Mouse (Mus musculus) cerebellum, postnatal 10 days (tissue): ENCODE measurements around the gene Il17rd.

Source experiments
- DNase-seq, 2 experiments: peaks; one replicate each; pipeline ENCODE4 v3.0.0; 2021; ENCODE audit warnings: mixed read lengths in 2 of 2

Gene Il17rd

DNA sequence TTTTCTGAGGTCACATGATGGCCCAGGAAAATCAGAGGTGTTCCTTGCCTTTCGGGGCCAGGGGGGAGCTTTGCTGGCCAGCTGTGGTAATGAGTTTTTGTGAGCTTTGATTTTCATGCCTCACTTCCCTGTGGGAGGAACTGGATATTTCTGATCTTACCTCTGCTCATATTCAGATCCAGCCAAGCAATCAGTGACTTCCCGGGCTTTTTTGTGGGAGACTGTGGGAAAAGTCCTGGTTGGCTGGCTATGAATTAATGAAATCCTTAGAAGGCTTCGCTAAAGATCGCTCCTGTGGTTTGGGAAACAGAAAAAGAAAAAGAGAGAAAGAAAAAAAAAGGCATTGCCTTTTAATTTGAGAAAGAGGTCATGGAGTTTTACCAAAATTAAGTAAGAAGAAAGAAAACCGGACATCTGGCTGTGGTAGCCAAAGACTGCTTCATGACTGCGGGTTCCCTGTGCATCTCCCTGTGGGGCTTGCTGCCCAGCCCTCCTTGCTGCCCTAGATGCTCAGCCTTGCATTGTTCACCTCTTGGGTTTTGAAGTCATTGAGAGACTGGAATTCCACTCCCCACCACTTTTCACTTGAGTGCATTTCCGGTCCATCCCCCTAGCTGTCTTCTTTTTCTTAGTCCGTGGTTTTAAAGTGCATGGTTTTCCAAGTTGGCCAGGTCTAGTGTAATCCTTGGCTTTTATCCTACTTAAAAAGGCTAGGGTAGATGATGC is 9.7 kb downstream of the Il17rd start:
- DNase-seq, result no peak

DNA sequence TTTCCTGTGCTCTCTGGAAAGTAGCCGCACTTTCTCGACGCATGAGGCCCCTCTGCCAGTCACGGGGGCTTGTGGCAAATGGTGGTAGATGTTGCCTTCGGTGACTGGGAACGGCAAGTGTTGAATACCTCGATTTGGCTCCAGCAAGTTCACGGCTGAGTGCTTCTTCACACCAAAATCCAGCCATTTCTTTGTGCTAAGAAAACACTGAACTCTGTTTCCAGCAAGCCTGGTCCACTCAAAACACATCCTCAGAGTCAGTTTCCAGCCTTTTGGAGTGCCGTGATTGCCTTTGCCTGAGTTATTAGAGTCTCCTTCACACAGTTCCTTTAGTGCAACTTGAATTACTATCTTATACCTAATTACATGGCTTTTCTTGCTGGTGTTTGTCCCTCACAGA is 11.3 kb downstream of the Il17rd start:
- DNase-seq, result peak in 1 of 2 experiments; percentile 19

DNA sequence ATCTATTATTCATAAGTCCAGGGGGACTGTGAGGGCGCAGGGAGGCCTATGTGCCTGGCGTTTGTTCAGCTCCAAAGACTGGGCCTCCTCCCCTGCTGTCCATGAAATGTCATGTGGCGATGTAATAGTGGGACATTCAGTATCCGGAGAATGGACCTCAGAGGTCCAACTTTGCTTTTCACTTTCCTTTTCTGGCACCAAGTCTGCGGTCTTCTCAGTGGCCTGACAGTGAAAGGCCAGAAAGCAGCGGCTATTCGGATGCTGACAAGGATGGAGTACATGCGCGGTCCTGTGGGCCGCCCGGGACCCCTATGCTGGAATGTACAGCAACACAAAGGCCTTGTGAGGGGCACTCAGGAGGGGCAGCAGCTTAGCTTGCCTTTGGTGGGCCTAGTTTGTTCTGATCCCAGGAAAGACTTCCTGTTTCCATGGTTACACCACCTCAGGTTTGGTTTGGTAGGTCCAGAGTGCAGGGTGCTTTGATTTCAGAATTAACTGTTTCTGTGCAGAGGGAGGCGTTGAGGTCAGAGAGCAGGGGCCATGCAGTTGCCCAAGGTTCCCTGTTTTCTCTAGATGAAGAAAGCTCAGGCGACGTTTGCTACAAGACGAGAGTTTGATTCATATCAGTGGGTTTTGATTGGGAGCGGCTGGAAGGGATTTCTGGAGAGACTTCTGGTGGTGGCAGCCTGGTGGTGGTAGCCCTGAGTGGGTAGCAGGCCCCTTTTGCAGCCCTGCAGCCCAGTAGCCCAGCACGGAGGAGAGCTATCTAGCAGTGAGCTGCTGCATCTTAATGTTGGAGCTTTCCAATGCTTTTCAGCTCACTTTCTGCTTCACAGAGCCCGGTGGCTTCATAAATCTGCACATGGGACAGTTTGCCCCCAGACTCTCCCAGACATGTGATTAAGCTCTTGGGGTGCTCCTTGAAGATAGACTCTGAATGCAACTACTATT is 12.1 kb downstream of the Il17rd start:
- DNase-seq, result peak in 1 of 2 experiments; percentile 21

DNA sequence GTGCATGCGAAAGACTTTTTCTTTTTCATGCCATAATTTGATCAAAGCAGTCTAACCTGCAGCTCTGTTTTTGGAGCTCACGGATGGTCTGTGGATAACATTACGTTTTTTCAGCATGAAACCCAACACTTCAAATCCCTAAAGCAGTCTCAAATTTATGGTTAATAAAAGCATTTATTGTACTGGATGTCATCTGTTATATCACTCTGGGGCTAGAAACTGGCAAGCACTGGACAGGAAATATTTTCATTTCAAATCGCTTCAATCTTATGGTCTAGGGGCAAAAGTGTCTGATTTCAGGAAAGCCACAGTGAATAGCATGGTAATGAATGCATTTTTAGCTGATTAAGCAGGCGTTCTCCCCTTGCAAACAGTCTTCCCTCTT is 12.8 kb downstream of the Il17rd start:
- no peak for DNase-seq

DNA sequence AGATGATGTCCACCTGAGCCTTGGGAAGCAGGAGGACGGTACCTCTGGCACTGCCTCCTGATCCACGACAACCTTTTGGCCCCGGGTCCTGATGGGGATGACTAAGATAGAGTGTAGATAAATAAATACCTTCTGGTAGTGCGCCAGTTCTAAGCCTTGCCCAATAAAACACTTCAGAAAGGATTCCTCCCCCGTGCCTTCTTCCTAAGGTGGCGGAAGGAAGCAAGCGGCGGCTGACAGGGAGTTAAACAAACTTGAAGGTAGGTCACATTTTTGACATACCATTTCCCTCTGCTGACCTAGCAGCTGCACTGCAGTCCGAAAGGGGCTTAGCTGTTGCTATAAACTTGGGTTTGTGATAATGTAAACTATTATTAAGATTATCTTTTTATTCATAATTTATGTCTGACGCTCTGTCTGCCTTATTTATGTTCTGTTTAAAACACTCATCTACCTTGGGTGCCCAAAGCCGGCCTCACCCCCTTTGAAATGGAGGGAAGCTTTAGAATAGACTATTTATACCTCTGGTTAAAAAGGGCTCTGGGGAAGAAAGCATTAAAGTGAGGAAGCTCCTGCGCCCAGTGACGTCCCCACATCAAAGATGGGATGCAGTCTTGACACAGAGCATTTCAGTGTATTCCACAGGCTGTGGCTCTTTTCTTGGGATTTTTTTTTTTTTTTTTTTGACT is 19.9 kb downstream of the Il17rd start:
- no peak for DNase-seq

DNA sequence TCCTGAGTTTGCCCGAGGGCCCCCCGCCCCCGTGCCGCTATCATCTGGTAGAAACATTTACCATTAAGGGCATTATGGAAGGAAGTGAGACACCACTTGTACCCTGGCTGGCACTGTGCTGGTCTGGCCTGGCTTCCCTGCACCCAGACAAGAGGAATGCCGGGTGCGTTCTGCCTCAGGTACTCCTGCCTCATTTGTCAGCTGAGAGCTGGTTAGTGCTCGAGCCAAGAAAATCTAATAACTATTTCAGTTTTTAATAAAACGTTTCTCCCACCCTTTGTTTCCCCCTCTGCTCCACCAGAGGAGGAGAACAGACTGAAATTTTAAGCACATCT is 20.4 kb downstream of the Il17rd start:
- no peak for DNase-seq

DNA sequence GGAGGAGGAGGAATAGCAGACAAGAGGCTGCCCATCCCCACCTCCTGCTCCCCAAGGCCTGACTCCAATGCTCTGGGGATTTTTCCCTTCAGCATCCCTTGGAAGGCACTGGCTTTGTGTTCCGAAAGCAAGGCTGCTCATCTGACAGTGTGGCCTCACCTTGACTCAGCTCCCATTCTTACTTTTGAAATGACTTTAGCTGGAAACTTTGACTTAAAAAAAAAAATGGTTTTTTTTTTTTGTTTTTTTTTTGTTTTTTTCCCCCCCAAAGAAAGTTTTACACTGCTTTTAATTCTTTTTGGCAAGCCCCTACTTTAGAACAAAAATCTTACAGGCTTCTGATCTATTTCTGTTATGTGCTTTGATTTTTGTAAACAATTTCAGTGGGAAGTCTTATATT is 24.6 kb downstream of the Il17rd start:
- no peak for DNase-seq

DNA sequence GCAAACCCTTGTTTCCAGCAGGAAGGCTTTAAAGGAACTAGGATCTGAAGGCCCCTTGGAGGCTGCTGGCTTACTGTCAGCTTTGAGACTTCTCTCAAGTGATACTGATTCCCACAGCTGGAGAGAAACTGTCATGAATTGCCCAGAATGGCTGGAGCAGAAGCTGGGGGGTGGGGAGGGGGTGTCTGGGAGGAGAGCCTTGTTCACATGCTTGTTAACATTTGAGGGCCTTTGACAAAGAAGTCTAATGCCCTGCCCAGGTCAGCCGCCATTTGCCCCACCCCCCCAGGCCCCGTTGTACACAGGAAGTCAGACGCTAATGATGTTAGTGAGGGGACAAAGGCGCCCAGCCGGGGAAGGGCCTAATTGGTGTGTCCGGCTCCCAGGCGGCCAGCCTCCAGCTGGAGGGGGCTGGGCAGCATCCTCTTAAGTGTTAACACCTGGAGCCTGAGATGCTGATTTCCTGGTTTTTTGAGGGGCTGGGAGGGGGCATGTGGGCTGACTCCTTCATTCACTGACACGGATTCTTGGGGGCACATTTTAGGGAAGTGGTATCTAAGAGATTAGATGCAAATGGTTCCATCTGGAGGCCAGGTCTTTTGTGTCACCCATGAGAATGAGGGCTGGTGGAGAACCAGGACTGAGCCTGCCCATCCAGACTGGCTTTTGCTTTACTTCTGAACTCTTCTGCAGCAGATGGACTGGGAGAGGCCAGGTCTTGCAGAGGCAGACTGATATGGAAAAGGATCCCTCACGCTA is 27.6 kb downstream of the Il17rd start:
- DNase-seq, result no peak

DNA sequence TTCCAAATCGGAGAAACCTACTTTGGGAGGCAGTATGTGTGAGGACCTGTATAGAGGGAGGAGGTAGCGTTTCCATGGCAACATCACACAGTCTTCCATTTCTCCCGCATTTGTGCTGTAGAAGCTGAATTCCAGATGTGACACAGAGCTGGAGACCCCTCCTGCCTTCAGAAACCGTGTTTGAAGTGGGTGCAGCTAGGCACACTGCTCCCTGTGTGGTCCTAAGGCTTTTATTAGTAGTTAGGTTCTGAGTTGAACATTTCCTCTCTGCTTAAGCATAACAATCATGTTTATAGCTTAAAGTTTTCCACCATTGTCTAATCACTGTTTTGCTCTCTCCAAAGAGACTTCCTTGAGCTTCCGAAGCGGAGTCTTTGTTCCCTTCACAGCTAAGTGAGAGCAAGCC is 29.1 kb downstream of the Il17rd start:
- no peak for DNase-seq

DNA sequence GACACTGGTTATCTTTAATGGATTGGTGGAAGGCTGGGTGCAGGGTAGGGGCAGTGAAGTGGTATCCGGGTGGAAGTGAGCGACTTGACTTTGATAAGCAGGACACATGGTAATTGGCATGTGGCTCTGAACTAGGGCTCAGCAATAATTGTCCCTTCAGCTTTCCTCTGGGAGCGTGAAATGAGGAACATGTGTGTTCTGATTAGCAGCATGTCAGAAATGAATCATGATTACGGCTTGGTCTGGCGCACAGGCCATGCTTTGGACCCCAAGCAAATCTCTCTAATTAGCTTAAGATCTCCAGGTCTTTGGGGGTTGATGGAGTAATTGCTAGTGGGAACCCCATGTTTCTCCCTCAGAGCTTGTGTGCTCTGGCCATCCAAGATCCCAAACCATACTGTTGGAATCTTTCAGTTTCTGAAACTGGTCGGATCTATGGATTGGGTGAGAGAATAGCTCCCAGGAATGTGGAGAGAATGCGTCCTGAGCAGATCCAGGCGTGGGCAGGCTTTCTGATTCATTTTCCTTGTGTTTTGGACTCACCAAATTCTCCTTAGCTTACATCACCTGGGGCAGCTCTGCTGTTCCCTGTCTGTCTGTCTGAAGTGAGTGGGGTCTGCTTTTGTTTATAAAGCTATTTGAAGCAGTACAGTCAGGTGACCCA is 30.8 kb downstream of the Il17rd start:
- DNase-seq, result no peak

DNA sequence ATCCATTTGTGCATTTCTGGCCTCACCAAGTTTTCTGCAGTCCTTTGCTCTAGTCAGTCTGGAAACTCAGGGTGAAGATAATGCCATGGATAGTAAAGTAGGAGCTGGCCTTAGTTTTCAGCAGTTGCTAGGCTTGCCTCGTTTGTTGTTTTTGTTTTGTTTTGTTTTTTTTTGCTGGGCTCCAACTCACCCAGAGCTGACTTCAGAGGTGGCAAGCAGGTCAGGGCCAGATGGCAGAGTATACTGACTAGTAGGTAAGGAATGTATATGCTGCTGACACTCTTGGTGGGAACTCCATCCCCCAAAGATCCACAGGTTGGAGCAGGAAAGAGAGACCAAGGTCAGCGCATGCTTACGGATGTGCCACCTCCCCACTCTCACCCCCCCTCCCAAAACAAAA is 31.4 kb downstream of the Il17rd start:
- DNase-seq, result no peak

DNA sequence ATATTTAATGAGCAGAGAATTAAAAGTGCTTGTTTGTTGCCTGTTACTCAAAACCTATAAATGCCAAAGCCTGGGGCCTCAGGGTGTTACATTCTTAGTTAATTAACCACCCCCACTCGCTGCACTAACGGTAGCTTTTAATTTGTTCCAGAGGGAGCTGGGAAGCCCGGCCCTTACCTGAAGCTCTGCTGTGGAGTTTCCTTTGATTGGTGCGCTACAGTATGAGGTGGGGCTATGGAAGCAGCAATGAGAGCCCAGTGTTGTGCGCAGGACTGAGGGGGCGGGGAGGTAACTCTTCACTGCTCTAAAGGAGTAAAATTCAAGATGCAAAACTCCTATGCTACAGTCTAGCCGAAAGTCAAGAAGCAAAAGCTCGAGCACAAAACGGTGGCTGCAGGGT is 32.0 kb downstream of the Il17rd start:
- DNase-seq, result no peak

DNA sequence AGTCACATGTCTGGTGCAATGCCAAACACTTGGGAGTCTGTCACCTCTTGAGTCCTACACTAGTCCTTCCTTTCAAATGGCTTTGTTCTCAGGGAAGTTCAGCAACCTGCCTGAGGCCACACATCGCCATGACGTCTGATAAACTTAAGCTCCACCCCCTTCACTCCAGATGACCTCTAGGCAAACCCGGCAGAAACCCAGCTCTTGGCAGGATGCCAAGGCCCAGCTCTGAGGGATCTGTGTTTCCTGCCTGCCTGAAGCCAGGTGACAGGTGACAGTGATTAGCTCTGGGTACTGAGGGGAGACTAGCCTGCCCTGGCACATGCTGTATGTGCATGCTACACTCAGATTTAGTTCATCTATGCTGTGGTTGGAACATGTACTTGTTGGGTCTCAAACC is 33.2 kb downstream of the Il17rd start:
- peak; percentile 30 to 37 for DNase-seq

DNA sequence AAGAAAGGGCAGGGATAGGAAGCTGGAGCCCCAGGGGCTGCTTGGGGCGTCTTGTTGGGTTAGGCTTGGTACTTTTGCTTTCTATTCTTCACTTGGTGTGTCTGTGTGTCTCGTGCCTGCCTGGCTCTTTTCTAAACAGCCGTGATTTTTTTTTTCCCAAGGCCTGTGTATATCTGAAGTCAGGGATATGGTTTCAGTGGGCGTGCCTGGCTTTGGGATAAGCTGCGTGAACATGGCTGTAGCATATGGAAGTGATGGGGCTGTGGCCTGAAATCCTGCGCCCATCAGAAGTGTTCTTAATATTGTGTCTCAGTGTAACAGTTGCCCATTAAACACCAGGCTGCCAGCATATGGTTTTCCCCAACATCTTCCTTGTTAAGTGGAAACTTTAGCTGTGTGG is 36.3 kb downstream of the Il17rd start:
- no peak for DNase-seq

DNA sequence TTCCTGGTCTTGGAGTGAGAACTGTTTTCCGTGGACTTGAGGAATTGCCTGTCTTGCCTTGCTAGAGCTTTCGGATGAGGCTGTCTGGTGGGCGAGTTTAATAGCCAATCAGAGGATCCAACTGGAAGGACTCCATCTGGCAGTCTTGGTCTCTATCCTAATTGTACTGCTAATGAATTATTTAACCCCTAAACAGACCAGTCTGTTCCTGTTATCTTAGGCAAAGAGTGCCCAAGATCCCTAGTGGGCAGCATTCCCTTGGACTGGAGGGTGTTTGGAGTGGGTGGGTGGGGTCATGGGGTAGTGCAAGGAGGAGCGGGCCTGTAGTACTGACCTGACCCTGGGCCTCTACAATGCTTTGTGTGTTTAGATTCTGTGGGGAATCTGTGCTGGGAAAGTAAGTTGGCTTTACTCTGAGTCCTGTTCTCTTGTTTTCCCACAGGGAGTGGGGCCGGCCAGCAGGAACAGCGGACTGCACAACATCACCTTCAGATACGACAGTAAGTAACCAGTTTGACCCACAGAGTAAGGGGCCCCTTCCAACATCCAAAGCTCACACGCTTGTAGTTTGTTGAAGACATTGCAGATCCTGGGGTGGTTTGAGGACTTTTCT is 37.3 kb downstream of the Il17rd start:
- DNase-seq, result peak; percentile 85 to 86

DNA sequence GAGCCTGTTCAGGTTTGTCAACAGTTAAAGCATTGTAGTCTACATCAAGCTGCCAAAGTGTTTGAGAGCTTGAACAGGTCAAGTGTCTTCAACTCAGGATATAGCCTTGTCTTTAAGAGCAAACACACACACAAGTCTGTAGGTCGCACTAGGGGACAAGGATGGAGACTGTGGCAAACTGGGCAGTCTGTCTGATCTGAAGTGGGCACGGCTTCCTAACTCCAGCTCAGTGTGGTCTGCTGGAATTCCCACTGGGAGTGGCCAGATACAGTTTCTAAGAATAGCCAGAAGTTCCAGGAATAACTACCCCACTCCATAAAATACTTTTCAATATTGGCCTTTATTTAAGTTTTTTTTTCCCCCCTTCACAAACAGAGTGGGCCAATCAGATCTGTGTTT is 37.8 kb downstream of the Il17rd start:
- DNase-seq, result no peak

DNA sequence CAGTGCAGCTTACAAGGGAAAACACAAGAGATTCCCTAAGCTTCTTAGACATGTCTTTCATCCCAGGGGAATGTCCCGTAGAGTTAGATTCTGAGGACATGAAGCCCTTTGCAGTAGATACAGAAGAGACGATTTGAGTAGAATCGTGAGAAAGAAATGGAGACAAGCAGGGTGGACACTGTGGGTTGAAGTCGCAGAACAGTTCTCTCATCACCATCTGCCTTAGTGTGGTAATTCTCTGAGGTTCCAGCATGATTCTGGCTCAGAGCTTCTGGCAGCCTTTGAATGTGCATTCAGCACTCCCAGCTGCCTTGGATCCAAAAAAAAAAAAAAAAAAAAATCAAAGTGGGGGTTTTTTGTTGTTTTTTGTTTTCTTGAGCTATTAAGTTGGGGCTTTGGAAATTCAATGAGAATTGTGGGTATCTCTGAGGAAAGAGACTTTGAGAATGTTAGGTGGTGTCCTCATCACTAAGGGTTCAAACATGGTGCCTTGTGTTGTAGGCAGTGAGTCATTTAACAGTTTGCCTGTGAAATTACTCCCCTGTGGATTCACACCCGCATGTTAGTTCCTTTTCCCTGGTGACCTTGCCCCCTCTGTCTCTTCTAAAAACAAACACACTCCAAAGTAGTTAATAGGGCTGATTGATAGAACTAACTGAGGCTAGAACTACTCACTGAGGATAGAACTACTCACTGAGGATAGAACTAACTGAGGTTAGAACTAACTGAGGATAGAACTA is 43.0 kb downstream of the Il17rd start:
- DNase-seq, result peak; percentile 43 to 45

DNA sequence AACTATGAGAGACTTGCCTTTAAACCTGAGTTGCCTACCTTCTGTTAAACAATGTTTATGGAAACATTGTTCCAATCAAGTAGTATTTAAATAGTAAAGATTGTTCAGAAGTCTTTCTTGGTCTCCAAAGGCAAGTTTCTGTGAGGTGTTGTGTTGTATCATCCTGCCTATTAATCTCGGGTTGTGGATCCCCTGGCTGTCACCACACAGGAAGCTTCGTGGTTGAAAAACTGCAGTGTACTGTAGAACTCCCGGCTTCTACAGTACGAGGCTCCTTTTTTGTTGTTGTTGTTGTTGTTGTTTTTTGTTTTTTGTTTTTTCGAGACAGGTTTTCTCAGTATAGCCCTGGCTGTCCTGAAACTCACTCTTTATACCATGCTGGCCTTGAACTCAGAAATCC is 46.7 kb downstream of the Il17rd start:
- DNase-seq, result no peak

DNA sequence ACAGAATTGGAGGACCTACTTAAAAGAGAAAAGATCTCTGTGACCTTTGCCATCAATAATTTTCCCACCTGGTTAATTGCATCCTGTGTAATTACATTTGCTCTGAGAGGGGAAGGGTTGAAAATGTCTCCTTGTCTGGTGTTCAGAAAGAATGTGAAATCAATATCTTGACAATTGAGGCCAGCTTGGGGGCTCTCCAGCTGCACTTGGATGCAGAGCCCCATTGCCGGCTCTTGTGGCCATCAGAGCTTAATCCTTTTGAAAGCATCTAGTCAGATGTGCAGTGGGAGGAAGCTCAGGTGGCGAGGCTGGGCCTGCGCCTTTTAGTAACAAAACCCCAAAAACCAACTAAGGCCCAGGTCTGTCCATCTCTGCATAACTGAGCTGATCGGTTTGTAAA is 47.3 kb downstream of the Il17rd start:
- no peak for DNase-seq

DNA sequence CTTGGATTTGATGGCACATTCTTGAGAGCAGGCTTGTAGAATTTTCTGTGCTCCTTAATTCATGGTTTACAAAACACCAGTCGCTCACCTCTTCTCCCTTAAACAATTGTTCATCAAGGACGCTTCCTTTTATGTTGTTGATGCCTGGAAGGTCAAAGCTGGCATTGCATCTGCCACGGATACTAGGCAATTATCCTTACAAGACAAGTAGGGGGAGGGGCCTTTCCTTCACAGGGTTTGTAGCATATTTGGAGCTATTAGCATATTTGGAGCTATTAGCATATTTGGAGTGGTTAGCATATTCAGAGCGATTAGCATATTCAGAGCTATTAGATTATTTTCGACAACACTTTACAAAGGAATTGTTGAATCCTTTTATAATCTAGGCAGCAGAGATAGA is 55.5 kb downstream of the Il17rd start:
- no peak for DNase-seq

DNA sequence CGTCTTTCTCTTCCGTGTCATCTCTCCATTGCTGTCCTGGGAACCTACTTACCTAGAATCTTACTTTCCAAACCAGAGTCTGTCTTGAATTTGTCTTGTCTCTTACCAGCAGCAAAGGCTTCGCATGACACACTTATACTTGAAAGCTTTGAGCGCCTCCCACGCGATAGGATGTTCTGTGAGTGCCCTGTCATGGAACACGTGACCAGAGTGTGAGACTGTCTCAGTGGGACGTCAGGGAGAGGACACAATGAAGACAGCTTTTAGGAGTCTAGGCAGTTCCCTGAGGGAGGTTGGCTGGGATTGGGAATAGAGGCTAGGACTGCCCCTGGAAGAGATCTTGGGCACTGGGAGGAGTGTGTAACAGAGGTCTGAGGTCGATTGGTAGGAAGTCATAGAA is 57.4 kb downstream of the Il17rd start:
- DNase-seq, result no peak
